In the genomic region with DNA sequence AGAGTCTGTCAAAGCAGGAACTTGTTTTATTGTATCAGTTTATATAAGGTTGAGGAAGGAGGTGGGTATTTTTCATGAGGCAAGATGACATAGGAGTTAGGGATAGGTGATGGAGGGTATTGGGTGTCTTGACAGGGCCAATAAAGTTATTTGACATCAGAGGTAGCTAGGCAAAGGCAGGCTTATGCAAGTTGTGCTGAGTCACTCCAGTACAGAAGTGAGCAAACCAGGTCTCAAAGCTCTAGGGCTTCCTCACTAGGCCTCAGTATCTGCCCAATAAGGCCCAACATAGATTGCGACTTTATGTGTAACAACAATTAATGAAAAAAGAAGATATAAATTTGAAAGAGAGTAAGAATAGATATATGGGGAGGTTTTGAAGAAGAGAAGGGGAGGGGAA, we compare ENCODE assay signal across 18 mouse cellular contexts.
"Had no signal": no experiment of that assay in that cellular context is flagged by ENCODE, and none has a peak within 500 bp of the region (broad histone marks: within the 10 kb centered on the region; RNA-seq: fewer than 3 reads in every experiment).

No protein-coding gene starts in this region.

- H3K4me3 ChIP-seq: midbrain, embryonic 10.5 days; midbrain, embryonic 12.5 days; myocyte; neural tube, embryonic 13.5 days; neural tube, embryonic 15.5 days had no signal

- H3K4me1 ChIP-seq: midbrain, embryonic 10.5 days; midbrain, embryonic 12.5 days; neural tube, embryonic 13.5 days; neural tube, embryonic 15.5 days had no signal

- H3K27ac ChIP-seq: midbrain, embryonic 10.5 days; midbrain, embryonic 12.5 days; neural tube, embryonic 13.5 days; neural tube, embryonic 15.5 days had no signal

- H3K36me3 ChIP-seq: midbrain, embryonic 10.5 days; midbrain, embryonic 12.5 days; neural tube, embryonic 13.5 days; neural tube, embryonic 15.5 days had no signal

- DNase-seq: lung, adult 18-20 months; lung, embryonic 14.5 days; lung, postnatal 10 days; lung, postnatal 4 days; midbrain, embryonic 14.5 days; retina, postnatal 1 day; right cerebral cortex, adult 18-20 months; right cerebral cortex, postnatal 25 days; right cerebral cortex, postnatal 4 days; spleen, adult 18-20 months; thymus, adult 18-20 months; thymus, postnatal 14 days; thymus, postnatal 36 days had no signal

- H3K27me3 ChIP-seq: midbrain, embryonic 12.5 days; neural tube, embryonic 13.5 days; neural tube, embryonic 15.5 days had no signal

- H3K9ac ChIP-seq: lung, embryonic 14.5 days; midbrain, embryonic 12.5 days; neural tube, embryonic 13.5 days; neural tube, embryonic 15.5 days had no signal

- H3K9me3 ChIP-seq: midbrain, embryonic 10.5 days; midbrain, embryonic 12.5 days; neural tube, embryonic 13.5 days; neural tube, embryonic 15.5 days had no signal
